Mouse (Mus musculus) brain, embryonic 18.5 days (tissue): ENCODE measurements around the gene Bicdl1.

Source experiments
- DNase-seq: peaks from one replicate; pipeline ENCODE4 v3.0.0-alpha.2; 2012; ENCODE audit warnings: low read depth, low spot score

The Bicdl1 gene

DNA sequence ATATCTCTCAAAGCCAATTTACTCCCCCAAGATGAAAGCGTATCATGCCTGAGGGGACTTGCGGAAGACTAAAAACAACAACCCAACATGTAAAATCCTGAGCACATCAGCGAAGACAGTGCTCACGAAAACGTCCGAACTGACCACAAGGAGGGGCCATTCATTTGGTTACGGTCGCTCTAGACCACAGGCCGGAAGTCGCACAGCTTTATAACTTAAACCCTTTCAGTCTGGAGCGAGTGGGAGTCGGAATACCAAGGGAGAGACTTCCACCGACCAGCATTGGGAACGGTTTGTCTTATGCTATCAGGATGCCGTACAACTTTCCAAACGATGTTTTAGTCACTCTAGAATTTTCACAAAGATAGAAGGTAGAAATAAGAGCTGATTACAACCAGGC, 5.4 kb downstream of the Bicdl1 start:
- no peak for DNase-seq

DNA sequence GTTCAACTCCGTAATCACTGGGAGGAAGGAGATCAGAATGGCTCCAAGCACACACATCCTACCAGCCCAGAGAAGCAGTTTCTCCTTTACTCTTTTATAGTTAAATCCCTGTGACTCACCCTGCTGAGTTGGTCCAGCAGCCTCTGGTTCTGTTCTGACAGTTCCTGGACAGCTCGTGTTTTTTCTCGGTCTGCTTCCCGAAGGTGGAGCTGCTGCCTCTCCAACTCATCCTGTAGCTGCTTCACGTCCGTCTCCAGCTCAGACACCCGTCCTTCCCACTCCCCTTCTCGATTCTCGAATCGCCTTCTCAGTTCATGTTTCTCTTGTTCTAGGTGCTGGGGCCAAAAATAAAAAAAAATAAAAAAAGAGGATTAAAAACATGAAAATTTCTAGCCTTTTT, 7.0 kb downstream of the Bicdl1 start:
- no peak for DNase-seq

- DNase-seq, result no peak
Observed at GRCm38 (mm10) chr5:115722188-115722959, 9.0 kb downstream of the Bicdl1 start.

- no peak for DNase-seq
Observed at GRCm38 (mm10) chr5:115720761-115721160, 10.7 kb downstream of the Bicdl1 start.

DNA sequence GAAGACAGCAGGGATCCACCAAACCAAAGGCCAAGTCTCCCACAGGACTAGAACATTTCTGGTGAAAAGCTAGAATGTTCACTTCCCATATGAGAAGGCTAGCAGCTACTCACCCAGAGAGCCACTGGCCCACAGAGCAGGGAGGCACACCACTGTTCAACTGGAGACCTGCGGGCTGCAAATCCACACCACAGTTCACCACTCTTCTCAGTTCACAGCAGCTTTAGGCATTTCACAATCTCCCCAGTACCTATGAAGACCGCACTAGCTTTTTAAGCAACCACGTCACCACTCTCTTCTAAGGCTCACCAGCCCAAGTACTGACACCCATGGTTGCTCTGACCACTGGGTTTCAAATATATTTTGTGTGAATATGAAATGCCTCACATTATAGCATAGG, 13.7 kb downstream of the Bicdl1 start:
- no peak for DNase-seq

GRCm38 (mm10) chr5:115717106-115717505, 14.3 kb downstream of the Bicdl1 start:
- no peak for DNase-seq

DNA sequence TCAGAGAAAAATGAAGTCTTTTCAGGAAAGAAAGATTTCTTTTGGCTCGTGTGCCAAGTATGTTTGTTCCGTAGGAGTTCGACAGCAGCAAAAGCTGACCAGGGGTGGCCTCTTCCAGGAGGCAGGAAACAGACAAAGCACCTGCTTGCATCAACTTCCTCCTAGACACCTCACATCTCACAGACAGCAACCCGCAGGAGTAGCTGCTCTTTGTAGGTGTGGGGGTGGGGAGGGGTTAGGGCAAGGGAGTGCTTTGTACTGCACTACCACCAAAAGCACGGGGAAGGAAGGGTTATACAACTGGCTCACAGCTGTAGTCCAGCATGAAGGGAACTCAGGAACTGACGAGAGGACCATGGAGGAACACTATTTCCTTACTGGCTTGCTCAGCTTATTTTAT, 15.0 kb downstream of the Bicdl1 start:
- no peak for DNase-seq

GRCm38 (mm10) chr5:115714761-115715160, 16.7 kb downstream of the Bicdl1 start:
- DNase-seq, result no peak

DNA sequence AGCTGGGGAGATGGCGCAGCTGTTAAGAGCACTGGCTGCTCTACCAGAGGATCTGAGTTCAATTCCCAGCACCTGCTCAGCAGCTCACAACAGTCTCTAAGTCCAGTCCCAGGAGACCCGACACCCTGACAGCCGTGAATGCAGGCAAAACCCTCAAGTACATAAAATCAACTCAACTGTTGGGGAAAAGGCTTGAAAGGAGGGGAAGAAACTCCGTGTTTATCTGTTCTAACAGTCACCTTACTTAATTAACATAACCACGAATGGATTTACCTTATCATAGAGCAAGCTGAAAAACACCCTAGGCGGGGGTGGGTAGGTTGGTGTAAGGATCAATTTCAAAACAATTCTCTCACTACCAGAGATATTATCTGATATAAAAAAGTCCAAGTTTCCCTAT, 18.9 kb downstream of the Bicdl1 start:
- no peak for DNase-seq

GRCm38 (mm10) chr5:115711636-115712419, 19.6 kb downstream of the Bicdl1 start:
- peak; percentile 20 for DNase-seq

- DNase-seq, result no peak
Observed at GRCm38 (mm10) chr5:115710171-115710570, 21.2 kb downstream of the Bicdl1 start.

DNA sequence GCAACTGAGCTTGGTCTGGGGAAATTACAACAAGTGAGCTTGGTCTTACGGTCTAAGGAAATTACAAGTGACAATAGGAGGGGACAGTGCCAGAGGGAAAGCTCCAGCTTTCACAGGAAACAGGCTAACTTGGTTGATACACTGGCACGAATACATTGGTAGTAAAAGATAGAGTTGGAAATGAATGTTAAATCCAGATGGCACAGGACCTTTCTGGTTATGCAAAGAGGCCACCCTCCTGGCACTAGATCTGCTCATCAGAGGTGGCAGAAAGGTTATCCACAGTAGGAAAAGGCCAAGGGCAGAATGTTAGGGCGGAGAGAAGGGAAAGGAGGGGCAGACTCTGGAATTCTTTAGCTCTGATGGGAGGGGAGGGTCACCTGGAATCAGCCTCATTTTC, 22.5 kb downstream of the Bicdl1 start:
- no peak for DNase-seq

DNA sequence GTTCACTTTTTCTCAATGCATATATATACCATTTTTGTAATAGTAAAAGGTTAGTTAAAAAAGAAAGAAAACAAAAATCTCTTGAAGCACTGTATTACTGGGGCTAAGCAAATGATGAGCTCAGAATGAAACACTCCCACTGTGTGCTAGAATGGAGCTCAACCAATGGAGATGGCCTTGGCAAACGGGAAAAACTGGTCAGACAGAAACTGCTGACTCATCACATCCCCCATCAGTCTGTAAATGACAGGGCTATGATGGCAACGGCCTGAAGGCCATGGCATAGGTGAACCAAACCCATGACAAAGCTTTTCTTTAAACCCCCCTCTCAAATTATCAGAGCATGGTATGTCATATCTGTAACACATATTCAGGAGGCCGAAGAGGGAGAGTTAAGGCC, 29.4 kb downstream of the Bicdl1 start:
- DNase-seq, result no peak

- DNase-seq, result no peak
Observed at GRCm38 (mm10) chr5:115701215-115701614, 30.2 kb downstream of the Bicdl1 start.

DNA sequence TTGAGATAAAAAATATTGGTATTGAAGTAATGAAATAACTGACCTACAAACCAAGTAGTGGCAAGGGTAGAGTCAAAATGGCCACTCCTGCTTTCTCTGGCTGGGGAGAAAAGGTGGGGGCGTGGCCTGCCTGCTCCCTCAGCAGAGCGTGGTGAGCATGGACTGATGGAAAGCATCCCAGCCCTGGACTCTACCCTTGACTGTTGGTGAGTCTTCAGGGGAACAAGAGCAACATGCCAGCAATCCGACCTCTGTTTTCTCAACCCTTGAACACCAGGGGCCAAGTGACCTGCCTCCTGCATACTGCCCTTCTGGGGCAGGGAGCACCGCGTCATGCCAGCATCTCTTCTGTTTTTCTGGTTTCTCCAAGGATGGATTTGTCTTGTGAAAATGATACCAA, 34.6 kb downstream of the Bicdl1 start:
- no peak for DNase-seq

- no peak for DNase-seq
Observed at GRCm38 (mm10) chr5:115695191-115695770, 36.1 kb downstream of the Bicdl1 start.

DNA sequence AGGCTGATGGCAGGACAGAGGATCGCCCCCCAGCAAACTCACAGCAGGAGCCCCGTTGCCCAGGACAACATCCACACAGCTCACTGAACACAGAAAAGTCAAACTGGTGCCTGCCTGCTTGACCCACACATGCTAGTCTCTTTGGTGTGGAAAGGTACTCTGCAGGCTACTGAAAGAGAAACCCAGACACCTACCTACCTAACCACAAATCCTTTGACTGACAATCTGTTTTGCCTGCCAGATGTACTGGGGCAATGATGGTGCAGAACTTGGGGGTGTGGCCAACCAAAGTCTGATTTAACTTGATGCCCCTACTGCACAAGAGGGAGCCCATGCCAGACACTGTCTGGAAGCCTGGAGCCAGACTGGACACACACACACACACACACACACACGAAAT, 38.1 kb downstream of the Bicdl1 start:
- no peak for DNase-seq

- DNase-seq, result no peak
Observed at GRCm38 (mm10) chr5:115686716-115687115, 44.7 kb downstream of the Bicdl1 start.

- DNase-seq, result no peak
Observed at GRCm38 (mm10) chr5:115685126-115685525, 46.3 kb downstream of the Bicdl1 start.

DNA sequence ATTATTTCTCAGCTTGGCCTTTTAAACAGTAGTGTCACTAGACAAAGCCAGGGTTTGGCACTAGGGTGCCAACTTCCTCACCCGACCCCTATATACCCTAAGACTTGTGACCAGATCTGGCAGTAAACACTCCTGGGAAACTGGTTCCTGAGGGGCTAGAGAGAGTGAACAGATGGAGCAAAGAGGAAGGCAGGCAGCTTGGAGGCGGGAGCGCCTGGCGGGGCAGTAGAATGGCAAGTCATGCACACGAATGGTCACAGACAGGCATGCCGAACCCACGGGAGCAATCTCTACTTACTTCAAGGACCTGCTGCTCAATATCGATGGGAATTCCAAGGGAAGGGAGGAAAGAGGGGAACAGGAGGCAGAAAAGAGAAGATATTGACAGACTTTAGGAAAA, 59.6 kb downstream of the Bicdl1 start:
- DNase-seq, result no peak

- DNase-seq, result no peak
Observed at GRCm38 (mm10) chr5:115670406-115670805, 61.0 kb downstream of the Bicdl1 start.

- no peak for DNase-seq
Observed at GRCm38 (mm10) chr5:115669974-115670373, 61.4 kb downstream of the Bicdl1 start.

DNA sequence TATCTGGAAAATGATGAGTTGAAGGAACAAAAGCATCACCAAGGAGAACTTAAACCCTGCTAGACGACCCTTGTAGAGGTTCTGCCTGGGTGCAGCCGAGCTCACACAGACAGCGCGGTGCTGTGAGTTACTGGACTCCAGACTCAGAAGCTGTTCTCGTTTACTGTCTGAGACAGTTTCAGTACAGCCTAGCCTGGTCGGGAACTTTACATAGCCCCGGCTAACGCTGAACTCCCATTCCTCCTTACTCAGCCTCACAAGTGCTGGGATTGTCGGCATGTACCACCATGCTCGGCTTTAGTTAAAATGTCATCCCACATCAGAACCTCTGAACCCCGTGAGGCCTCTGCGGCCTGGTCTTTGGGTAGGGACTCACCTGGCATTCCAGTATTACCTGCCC, 62.4 kb downstream of the Bicdl1 start:
- DNase-seq, result no peak
